Mouse (Mus musculus): ENCODE measurements around the gene Fgd6. TPM values are rescaled to one million over a fixed set of nuclear protein-coding genes. Genes with fewer than 3 reads are reported as not detected.
A peak's percentile ranks its signal among the peaks of the same experiment; 100 is the strongest.

Fgd6 gene
- polyA plus RNA-seq, 1 experiment from 2014 or later: 4.1 TPM

- Histone ChIP-seq H3K27ac (no peak overlapping the region), H3K4me3 (no peak overlapping the region), H3K4me2 (replicated peaks) (no peak overlapping the region), H3K27me3 (replicated peaks) (no peaks in the 10 kb centered on the region), H3K9me3 (no peaks in the 10 kb centered on the region), H3K9ac (no peak overlapping the region), H3K4me1 (no peaks in the 10 kb centered on the region), H3K36me3 (peaks cover 10% of the 10 kb centered on the region)
- 84% methylated on average over 5 of the region's 5 CpGs for WGBS
- ATAC-seq (ENCODE audit: low FRiP score, low read depth): no peak
Measured at GRCm38 (mm10) chr10:94123581-94123980, 87.8 kb downstream of the Fgd6 start.

DNA sequence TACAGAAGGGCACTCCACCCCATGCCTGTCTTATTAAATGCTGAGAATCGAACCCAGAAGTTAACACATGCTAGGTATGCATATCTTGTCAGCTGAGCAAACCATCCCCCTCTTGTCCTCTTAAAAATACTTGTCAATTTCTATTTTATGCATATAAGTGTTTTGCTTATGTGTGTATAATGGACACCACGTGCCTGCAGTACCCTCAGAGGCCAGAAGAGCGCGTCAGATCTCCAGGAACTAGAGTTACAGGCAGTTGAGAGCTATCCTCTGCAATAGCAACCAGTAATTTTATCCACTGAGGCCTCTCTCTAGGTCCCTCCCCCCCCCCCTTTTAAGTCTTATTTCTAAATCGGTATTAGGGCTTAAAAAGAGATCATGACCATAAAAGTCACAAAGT lies 88.6 kb downstream of the Fgd6 start:
- ATAC-seq (ENCODE audit: low FRiP score, low read depth): no peak
- Histone ChIP-seq H3K27me3 (replicated peaks) (no peaks in the 10 kb centered on the region), H3K9me3 (no peaks in the 10 kb centered on the region), H3K9ac (no peak overlapping the region), H3K4me2 (replicated peaks) (no peak overlapping the region), H3K36me3 (peaks cover 10% of the 10 kb centered on the region), H3K4me1 (no peaks in the 10 kb centered on the region), H3K27ac (no peak overlapping the region), H3K4me3 (no peak overlapping the region)
- 76% methylated on average over 5 of the region's 5 CpGs for WGBS

- no peak overlapping the region for H3K9ac ChIP-seq
- WGBS: 32% methylated on average over 9 of the region's 9 CpGs
- no peak overlapping the region for H3K27ac ChIP-seq
- no peaks in the 10 kb centered on the region; the same call in 1 of the 2 replicates for H3K4me1 ChIP-seq
- no peak overlapping the region for H3K4me3 ChIP-seq
- no peaks in the 10 kb centered on the region for H3K9me3 ChIP-seq
- H3K27me3 ChIP-seq (replicated peaks): no peaks in the 10 kb centered on the region
- 0 out of 2 replicates have a peak overlapping the region, but pooled peaks have one; percentile 6 for H3K4me2 ChIP-seq (replicated peaks)
- H3K36me3 ChIP-seq: peaks cover 2% of the 10 kb centered on the region; the same call in 1 of the 2 replicates
- peak; percentile 85 for ATAC-seq (ENCODE audit: low FRiP score, low read depth)
Measured at GRCm38 (mm10) chr10:94129680-94130119, 93.9 kb downstream of the Fgd6 start.

GRCm38 (mm10) chr10:94133081-94133480 lies 97.3 kb downstream of the Fgd6 start:
- H3K27me3 ChIP-seq (replicated peaks): no peaks in the 10 kb centered on the region
- WGBS: 82% methylated on average over 8 of the region's 8 CpGs
- no peak overlapping the region for H3K9ac ChIP-seq
- no peak for ATAC-seq (ENCODE audit: low FRiP score, low read depth)
- no peaks in the 10 kb centered on the region; the same call in 1 of the 2 replicates for H3K4me1 ChIP-seq
- no peak overlapping the region for H3K4me3 ChIP-seq
- no peak overlapping the region for H3K4me2 ChIP-seq (replicated peaks)
- H3K9me3 ChIP-seq: no peaks in the 10 kb centered on the region
- H3K27ac ChIP-seq: no peak overlapping the region
- no peaks in the 10 kb centered on the region; the same call in none of the 2 replicates for H3K36me3 ChIP-seq

DNA sequence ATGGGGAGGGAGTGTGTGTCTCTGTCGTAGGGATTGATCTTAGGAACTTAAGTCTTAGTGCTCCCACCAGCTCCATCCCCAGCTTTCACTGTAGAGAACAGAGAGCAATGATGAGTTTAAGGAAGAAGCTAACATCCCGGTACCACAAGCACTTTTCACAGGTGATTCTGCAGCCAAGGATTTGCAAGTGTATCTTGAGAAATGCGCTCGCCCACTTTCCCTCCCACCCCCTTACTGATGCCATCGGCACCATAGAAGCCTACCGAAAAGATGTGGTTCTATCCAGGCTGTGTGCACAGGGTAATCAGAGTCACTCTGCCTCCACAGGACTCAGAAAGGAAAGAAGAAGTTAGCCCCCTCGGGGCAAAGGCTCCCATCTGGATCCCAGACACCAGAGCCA lies 97.9 kb downstream of the Fgd6 start:
- WGBS: 91% methylated on average over 7 of the region's 7 CpGs
- H3K9ac ChIP-seq: no peak overlapping the region

GRCm38 (mm10) chr10:94134535-94135390 lies 99.0 kb downstream of the Fgd6 start:
- Histone ChIP-seq H3K36me3 (peaks cover 9% of the 10 kb centered on the region), H3K4me1 (no peaks in the 10 kb centered on the region; the same call in 1 of the 2 replicates), H3K27me3 (replicated peaks) (no peaks in the 10 kb centered on the region), H3K9ac (no peak overlapping the region), H3K4me2 (replicated peaks) (no peak overlapping the region), H3K9me3 (no peaks in the 10 kb centered on the region), H3K4me3 (no peak overlapping the region), H3K27ac (no peak overlapping the region)
- no peak for ATAC-seq (ENCODE audit: low FRiP score, low read depth)
- 93% methylated on average over 12 of the region's 12 CpGs for WGBS

More for the DNA sequence above, 97.9 kb downstream of the Fgd6 start:
- Histone ChIP-seq H3K9me3 (no peaks in the 10 kb centered on the region), H3K27ac (no peak overlapping the region), H3K4me2 (replicated peaks) (no peak overlapping the region), H3K27me3 (replicated peaks) (no peaks in the 10 kb centered on the region), H3K4me3 (no peak overlapping the region), H3K36me3 (no peaks in the 10 kb centered on the region; the same call in none of the 2 replicates), H3K4me1 (no peaks in the 10 kb centered on the region; the same call in 1 of the 2 replicates)
- no peak for ATAC-seq (ENCODE audit: low FRiP score, low read depth)

- no peaks in the 10 kb centered on the region for H3K27me3 ChIP-seq (replicated peaks)
- H3K4me3 ChIP-seq: no peak overlapping the region
- ATAC-seq (ENCODE audit: low FRiP score, low read depth): no peak
- H3K27ac ChIP-seq: no peak overlapping the region
- H3K36me3 ChIP-seq: peaks cover 12% of the 10 kb centered on the region
- H3K4me1 ChIP-seq: no peaks in the 10 kb centered on the region; the same call in 1 of the 2 replicates
- no peak overlapping the region for H3K4me2 ChIP-seq (replicated peaks)
- H3K9ac ChIP-seq: no peak overlapping the region
- WGBS: 90% methylated on average over 10 of the region's 10 CpGs
- H3K9me3 ChIP-seq: no peaks in the 10 kb centered on the region
Measured at GRCm38 (mm10) chr10:94138890-94139482, 103.2 kb downstream of the Fgd6 start.

- 84% methylated on average over 3 of the region's 3 CpGs for WGBS
- Histone ChIP-seq H3K9ac (no peak overlapping the region), H3K36me3 (peaks cover 12% of the 10 kb centered on the region), H3K9me3 (no peaks in the 10 kb centered on the region), H3K4me2 (replicated peaks) (no peak overlapping the region), H3K27me3 (replicated peaks) (no peaks in the 10 kb centered on the region), H3K4me3 (no peak overlapping the region), H3K27ac (no peak overlapping the region), H3K4me1 (no peaks in the 10 kb centered on the region)
- ATAC-seq (ENCODE audit: low FRiP score, low read depth): no peak
Measured at GRCm38 (mm10) chr10:94140227-94140931, 104.6 kb downstream of the Fgd6 start.

DNA sequence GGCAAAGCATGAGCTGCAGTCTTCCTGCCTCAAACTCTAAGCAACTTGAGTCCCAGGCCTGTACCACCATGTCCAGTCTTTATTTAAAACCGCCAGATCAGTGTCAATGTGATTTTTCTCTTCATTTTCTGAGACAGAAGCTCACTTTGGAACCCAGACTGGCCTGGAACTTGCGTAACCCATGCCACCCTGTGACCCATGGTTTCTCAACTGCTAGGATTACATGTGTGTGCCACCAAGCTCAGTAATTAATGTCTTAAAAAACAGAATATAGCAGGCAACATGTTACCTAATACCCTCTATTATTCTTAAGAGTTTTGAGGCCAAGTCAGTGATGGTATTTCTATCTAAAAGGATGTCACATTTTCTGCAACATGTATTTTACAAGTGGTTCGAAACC lies 106.6 kb downstream of the Fgd6 start:
- ATAC-seq (ENCODE audit: low FRiP score, low read depth): no peak
- Histone ChIP-seq H3K27me3 (replicated peaks) (no peaks in the 10 kb centered on the region), H3K9me3 (no peaks in the 10 kb centered on the region), H3K27ac (no peak overlapping the region), H3K4me1 (no peaks in the 10 kb centered on the region), H3K36me3 (peaks cover 12% of the 10 kb centered on the region; the same call in 1 of the 2 replicates), H3K9ac (no peak overlapping the region), H3K4me3 (no peak overlapping the region), H3K4me2 (replicated peaks) (no peak overlapping the region)
- WGBS: 93% methylated on average over 3 of the region's 3 CpGs

GRCm38 (mm10) chr10:94144581-94144980 lies 108.8 kb downstream of the Fgd6 start:
- 83% methylated on average over 5 of the region's 5 CpGs for WGBS
- no peak for ATAC-seq (ENCODE audit: low FRiP score, low read depth)
- Histone ChIP-seq H3K4me2 (replicated peaks) (no peak overlapping the region), H3K9ac (no peak overlapping the region), H3K9me3 (no peaks in the 10 kb centered on the region), H3K27me3 (replicated peaks) (no peaks in the 10 kb centered on the region), H3K4me3 (no peak overlapping the region), H3K4me1 (peaks cover 10% of the 10 kb centered on the region; the same call in 1 of the 2 replicates), H3K27ac (no peak overlapping the region), H3K36me3 (peaks cover 5% of the 10 kb centered on the region; the same call in 1 of the 2 replicates)

- H3K4me2 ChIP-seq (replicated peaks): peak overlapping the region; percentile 61
- ATAC-seq (ENCODE audit: low FRiP score, low read depth): no peak; the same call in 1 of the 2 replicates
- H3K9ac ChIP-seq: peak overlapping the region; percentile 93; the same call in 1 of the 2 replicates
- no peaks in the 10 kb centered on the region for H3K27me3 ChIP-seq (replicated peaks)
- H3K4me3 ChIP-seq: peak overlapping the region; percentile 88
- H3K4me1 ChIP-seq: peaks cover 11% of the 10 kb centered on the region; the same call in 1 of the 2 replicates
- H3K36me3 ChIP-seq: no peaks in the 10 kb centered on the region
- H3K27ac ChIP-seq: no peak overlapping the region
- WGBS: 10% methylated on average over 8 of the region's 8 CpGs
- no peaks in the 10 kb centered on the region for H3K9me3 ChIP-seq
Measured at GRCm38 (mm10) chr10:94147391-94147755, 111.6 kb downstream of the Fgd6 start.
